Mouse (Mus musculus) cerebellum, adult 18-20 months (tissue): ENCODE results near the gene Ndufv2.
"Not testable (repeated sequence)": the region's sequence is repeated elsewhere in the genome, so short reads cannot be mapped to it uniquely, and the experiment has no call there.

ENCODE experiments used
- DNase-seq, 2 experiments: peaks; one replicate each; pipeline ENCODE4 v3.0.0; 2021

The Ndufv2 gene

DNA sequence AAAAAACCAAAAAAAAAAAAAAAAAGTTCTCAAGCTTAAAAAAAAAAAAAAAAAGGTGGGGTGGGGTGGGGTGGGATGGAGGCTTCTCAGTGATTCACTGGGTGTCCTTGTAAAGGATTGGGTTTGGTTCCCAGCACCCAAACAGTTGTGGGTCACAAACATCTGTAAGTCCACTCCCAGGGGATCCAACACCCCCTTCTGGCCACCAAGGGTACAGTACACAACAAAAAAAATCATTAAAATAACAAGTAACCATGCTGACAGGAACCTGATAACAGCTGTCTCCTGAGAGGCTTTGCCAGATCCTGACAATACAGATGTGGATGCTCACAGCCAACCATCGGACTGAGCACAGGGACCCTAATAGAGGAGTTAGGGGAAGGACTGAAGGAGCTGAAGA lies 16.9 kb downstream of the Ndufv2 start:
- DNase-seq: no peak

- no peak for DNase-seq
Measured at GRCm38 (mm10) chr17:66077437-66077850, 23.9 kb downstream of the Ndufv2 start.

DNA sequence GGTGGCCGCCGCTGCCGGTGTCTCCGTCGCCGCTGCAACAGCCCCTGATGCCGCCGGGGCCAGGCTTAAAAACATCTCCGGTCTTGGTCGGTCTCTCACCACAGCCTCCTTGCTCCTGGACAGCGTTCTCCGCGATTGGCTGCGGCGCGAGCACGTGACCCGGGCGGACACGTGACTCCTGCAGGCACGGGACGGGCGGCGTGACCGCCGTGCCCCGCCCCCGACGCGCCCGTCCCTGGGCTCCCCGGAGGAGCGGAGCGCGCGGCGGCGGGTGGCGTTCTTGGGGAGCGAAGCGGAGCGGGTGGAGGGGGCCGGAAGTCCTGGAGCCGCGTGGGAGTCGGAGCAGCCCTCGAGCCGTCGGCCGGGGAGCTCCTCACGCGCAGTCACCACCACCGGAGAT lies 24.4 kb downstream of the Ndufv2 start, which contains the start of gene Ankrd12:
Gene Ankrd12, minus strand, starts transcription at position 156 of the 400 bp plus-strand sequence.
- DNase-seq: peak; percentile 97

GRCm38 (mm10) chr17:66076174-66076927 lies 25.0 kb downstream of the Ndufv2 start:
- peak; percentile 58 to 76 for DNase-seq

DNA sequence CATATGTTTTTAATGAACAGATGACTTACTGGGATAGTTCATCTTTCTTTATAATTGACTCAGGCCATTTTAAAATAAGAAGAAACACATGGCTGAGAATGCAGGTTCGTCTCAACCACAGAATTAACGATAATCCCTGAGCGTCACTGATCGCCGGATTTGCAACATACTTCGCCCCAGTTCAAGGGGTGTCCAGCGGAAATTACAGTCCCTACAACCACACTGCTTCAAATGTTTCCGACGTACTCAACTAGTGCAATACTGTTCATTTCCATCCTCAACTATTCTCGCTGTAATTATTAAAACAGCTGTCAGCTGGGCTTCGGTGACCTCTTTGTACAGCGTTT lies 25.6 kb downstream of the Ndufv2 start:
- DNase-seq: no peak

DNA sequence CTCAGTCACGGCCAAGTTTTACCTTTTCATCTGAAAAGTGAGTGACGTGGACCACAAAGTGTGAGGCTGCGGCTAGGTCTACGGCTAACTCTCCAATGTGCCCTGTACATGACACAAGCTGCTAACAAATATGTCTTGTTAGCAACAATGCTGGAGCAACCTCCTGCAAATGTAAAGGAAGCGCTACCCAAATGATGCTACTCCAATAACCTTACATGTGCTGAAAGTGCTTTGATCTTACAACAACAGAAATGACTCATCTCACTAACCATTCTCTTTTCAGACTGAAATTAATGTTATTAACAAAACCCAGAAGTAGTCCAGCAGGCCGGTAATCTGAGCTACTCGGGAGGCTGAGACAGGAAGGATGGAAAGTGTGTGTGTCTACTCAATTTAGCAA lies 27.4 kb downstream of the Ndufv2 start:
- no peak for DNase-seq

GRCm38 (mm10) chr17:66069036-66069435 lies 32.3 kb downstream of the Ndufv2 start:
- not testable (repeated sequence) for DNase-seq

GRCm38 (mm10) chr17:66065115-66065514 lies 36.2 kb downstream of the Ndufv2 start:
- no peak for DNase-seq

DNA sequence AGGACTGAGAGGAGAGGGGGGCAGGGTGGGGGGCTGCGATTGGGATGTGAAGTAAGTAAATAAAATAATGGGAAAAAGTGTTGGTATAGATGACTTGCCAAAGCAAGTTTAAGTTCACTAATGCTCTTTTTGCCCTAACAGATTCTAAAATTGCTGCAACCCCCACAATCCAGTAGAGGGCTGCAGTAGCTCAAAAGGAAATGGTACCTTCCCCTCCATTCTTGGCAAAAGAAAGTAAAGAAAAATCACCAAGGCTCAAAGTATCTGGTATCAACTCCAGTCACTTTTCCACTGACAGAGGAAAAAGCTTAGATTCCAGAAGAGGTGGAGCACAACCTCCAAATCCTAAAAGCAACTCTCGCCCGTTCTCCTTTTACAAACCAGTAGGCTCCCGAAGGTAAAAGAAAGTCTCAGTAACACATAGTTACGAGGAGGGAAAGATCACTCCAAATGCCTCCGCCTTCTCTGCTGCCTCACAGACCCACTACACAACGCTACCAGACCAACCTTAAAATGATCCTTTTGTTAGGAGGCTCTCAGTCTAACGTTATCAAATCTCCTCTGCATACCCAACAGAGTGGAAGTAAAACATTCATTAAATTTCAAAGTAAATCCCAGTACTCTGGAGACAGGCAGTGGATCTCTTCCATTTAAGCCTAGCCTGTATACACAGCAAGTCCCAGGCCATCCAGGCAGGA lies 40.0 kb downstream of the Ndufv2 start:
- DNase-seq: no peak

- DNase-seq: no peak
Measured at GRCm38 (mm10) chr17:66058160-66058559, 43.2 kb downstream of the Ndufv2 start.

- DNase-seq: no peak
Measured at GRCm38 (mm10) chr17:66057145-66057544, 44.2 kb downstream of the Ndufv2 start.

DNA sequence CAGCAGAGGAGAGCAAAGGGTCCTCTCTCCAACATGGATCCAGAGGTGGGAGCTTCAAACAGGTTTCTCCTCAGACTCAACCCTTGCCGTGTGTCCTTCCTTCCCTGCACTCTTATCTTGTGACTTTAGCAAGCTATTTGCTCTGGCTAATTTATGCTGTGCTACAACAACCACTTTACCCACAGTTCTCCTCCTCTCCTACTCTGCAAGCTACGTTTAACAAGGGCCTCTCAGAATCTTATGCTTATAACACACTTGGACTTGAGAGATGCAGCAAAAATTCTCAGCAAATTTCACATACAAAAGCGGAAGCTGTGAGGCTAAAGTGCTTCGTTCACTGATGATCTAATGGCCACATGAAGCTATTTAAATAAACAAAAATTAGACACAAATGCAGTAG lies 48.0 kb downstream of the Ndufv2 start:
- DNase-seq: no peak

GRCm38 (mm10) chr17:66048795-66049194 lies 52.6 kb downstream of the Ndufv2 start:
- DNase-seq: no peak

DNA sequence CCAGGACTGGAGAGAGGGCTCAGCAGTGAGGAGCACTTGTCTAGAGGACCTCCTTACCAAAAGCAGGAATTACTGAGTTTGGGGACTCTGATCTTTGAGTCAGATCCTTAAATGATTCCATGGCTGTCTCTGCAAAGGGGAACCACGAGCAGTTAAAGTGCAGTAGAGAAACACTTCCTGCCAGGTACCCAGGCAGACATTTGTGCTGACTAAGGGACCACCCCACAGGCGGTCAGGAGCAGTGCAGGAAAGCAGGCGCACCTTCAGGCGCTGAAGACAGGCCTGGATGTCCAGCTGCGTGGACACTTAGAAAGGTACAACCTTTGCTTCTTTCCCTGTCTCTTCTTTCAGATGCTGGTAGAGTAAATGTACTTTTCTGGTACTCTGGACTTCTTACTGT lies 53.2 kb downstream of the Ndufv2 start:
- DNase-seq: no peak

DNA sequence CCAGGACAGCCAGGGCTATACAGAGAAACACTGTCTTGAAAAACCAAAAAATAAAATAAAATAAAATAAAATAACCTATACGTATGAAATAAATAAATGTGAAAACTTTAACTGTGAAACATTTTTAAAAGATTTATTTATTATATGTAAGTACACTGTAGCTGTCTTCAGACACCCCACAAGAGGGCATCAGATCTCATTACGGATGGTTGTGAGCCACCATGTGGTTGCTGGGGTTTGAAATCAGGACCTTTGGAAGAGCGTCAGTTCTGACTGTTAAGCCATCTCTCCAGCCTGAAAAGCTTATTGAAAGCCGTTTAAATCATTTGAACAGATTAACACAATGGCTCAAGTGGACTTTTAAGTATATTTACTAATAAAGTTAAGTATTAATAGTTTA lies 57.7 kb downstream of the Ndufv2 start:
- DNase-seq: not testable (repeated sequence)

- no peak for DNase-seq
Measured at GRCm38 (mm10) chr17:66041020-66041419, 60.3 kb downstream of the Ndufv2 start.

DNA sequence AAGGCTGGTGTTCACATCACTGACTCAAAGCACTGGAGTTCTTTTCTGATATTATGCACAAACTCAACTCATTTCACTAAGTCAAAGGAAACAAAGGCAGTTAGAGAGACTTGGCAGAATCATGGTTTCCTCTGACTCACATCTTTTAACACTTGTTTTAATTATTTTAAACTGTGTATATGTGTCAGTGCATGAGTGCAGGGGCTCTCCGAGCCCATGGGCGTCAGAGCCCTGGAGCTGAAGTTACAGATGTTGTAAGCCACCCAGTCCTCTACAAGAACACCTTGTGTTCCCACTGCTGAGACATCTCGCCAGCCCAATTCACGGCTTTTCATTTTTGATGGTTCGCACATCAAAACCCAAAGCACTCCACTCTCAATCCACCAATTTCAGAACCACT lies 68.1 kb downstream of the Ndufv2 start:
- DNase-seq: no peak

- DNase-seq: no peak
Measured at GRCm38 (mm10) chr17:66031991-66032390, 69.4 kb downstream of the Ndufv2 start.
